Mouse (Mus musculus) forebrain, postnatal 0 days (tissue): Measurements from ENCODE around the gene Abraxas2. TPM values are rescaled to one million over a fixed set of nuclear protein-coding genes. Genes with fewer than 3 reads are reported as not detected.

ENCODE experiments used
- ATAC-seq: fragments of 200-750 bp; cut with Nextera tagmentation; 2 replicates; pipeline ENCODE4 v1.8.0; 2017; ENCODE audit warnings: mild to moderate bottlenecking, moderate library complexity
- DNase-seq: peaks from one replicate; pipeline ENCODE4 v3.0.0-alpha.2; 2015
- H3K27ac ChIP-seq: fragments of 300-500 bp; sonication (generic); 2 replicates; pipeline ENCODE4 v1.5.1; 2014; ENCODE audit warnings: low read depth, mild to moderate bottlenecking, antibody characterized with exemption, low read length, moderate library complexity, mixed read lengths
- H3K27me3 ChIP-seq: fragments of 300-500 bp; sonication (generic); 2 replicates; pipeline ENCODE4 v1.6.1; 2014; ENCODE audit warnings: mild to moderate bottlenecking, low read length, mixed read lengths; ENCODE audit not compliant: insufficient read depth
- H3K36me3 ChIP-seq: fragments of 300-500 bp; sonication (generic); 2 replicates; pipeline ENCODE4 v1.6.1; 2014; ENCODE audit warnings: mild to moderate bottlenecking, moderate library complexity; ENCODE audit not compliant: insufficient read depth
- H3K4me1 ChIP-seq: fragments of 300-500 bp; sonication (generic); 2 replicates; pipeline ENCODE4 v1.6.1; 2014; ENCODE audit warnings: antibody characterized with exemption; ENCODE audit not compliant: insufficient read depth
- H3K4me2 ChIP-seq: fragments of 300-500 bp; sonication (generic); 2 replicates; pipeline ENCODE4 v1.6.1; 2014; ENCODE audit warnings: low read depth, mild to moderate bottlenecking, moderate library complexity
- H3K4me3 ChIP-seq: fragments of 300-500 bp; sonication (generic); 2 replicates; pipeline ENCODE4 v1.5.1; 2014; ENCODE audit warnings: low read depth, low read length, mixed read lengths
- H3K9ac ChIP-seq: fragments of 300-500 bp; sonication (generic); 2 replicates; pipeline ENCODE4 v1.6.1; 2014; ENCODE audit warnings: mild to moderate bottlenecking
- H3K9me3 ChIP-seq: fragments of 300-500 bp; sonication (generic); 2 replicates; pipeline ENCODE4 v1.6.1; 2016; ENCODE audit warnings: low read length
- CTCF ChIP-seq: sonication (generic); IDR thresholded peaks from 2 replicates; pipeline ENCODE4 v1.5.1; 2016; ENCODE audit warnings: antibody characterized with exemption, control low read depth, low read depth
- WGBS: fragments of 180-500 bp; shearing (Covaris S2); extraction: QIAGEN DNeasy Blood & Tissue Kit; methylation state at CpG from one replicate; pipeline ENCODE4 v1.1.7; 2014; 5-methylcytosine and 5-hydroxymethylcytosine counted together
- polyA plus RNA-seq: library from polyadenylated mRNA; unstranded; fragments of >200 nt; fragmentation: Nextera tagmentation; extraction: Ambion mirVana; gene quantifications from 2 replicates; pipeline ENCODE4 v1.2.1, GENCODE M21; 2015
- total RNA-seq: library from RNA; depleted of rRNA; stranded (reverse); fragments of >200 nt; gene quantifications from 2 replicates; pipeline ENCODE4 v1.2.3, GENCODE M21; 2014

Gene Abraxas2
- total and polyA plus RNA-seq, 2 experiments from 2014 or later, result 32.9 to 38.2 TPM

- H3K27me3 ChIP-seq, result no peaks in the 10 kb centered on the region
- H3K4me2 ChIP-seq, result no peak overlapping the region
- WGBS, result 74% methylated on average over 5 of the region's 5 CpGs
These were observed 32.7 kb downstream of the Abraxas2 start for GRCm38 (mm10) chr7:132891561-132892310.

DNA sequence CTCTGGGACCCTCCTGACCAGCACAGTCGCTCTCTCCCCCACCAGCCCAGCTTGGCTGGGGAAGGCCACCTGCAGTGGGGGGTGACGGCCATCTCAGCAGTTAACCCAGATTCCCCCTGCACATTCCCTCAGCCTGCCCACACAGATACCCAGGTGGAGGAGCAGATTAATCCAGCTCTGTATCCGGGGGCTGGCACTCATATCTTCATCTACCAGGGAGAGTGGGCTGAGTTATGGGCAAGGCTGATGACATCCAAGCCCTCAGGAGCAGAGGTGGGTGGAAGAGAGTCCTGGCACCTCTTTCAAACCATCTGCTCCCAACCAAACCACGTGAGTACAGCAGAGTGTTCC, 33.3 kb downstream of the Abraxas2 start:
- DNase-seq (no peak), ATAC-seq (no peak)
- Histone ChIP-seq H3K36me3 (no peaks in the 10 kb centered on the region), H3K4me3 (no peak overlapping the region), H3K9me3 (no peaks in the 10 kb centered on the region), H3K4me1 (no peaks in the 10 kb centered on the region), H3K27me3 (no peaks in the 10 kb centered on the region), H3K27ac (no peak overlapping the region), H3K9ac (no peak overlapping the region), H3K4me2 (no peak overlapping the region)
- 65% methylated on average over 4 of the region's 4 CpGs for WGBS
- no peak for TF ChIP-seq CTCF

More at GRCm38 (mm10) chr7:132891561-132892310, 32.7 kb downstream of the Abraxas2 start:
- H3K9me3 ChIP-seq, result no peaks in the 10 kb centered on the region
- ATAC-seq (no peak), DNase-seq (no peak)
- TF ChIP-seq CTCF, result no peak
- no peaks in the 10 kb centered on the region for H3K4me1 ChIP-seq
- no peak overlapping the region for H3K27ac ChIP-seq
- no peaks in the 10 kb centered on the region for H3K36me3 ChIP-seq
- no peak overlapping the region for H3K4me3 ChIP-seq
- no peak overlapping the region for H3K9ac ChIP-seq

- ATAC-seq, result no peak
- no peaks in the 10 kb centered on the region for H3K4me1 ChIP-seq
- H3K9ac ChIP-seq, result no peak overlapping the region
- no peak for DNase-seq
- WGBS, result 85% methylated on average over 7 of the region's 7 CpGs
- H3K27me3 ChIP-seq, result no peaks in the 10 kb centered on the region
- no peak for TF ChIP-seq CTCF
- H3K4me3 ChIP-seq, result no peak overlapping the region
- no peak overlapping the region for H3K4me2 ChIP-seq
- no peaks in the 10 kb centered on the region for H3K36me3 ChIP-seq
- no peaks in the 10 kb centered on the region for H3K9me3 ChIP-seq
- no peak overlapping the region for H3K27ac ChIP-seq
These were observed 33.8 kb downstream of the Abraxas2 start for GRCm38 (mm10) chr7:132892806-132893205.

- WGBS, result 78% methylated on average over 1 of the region's 1 CpGs
- DNase-seq, result no peak
These were observed 34.3 kb downstream of the Abraxas2 start for GRCm38 (mm10) chr7:132893336-132893735.

DNA sequence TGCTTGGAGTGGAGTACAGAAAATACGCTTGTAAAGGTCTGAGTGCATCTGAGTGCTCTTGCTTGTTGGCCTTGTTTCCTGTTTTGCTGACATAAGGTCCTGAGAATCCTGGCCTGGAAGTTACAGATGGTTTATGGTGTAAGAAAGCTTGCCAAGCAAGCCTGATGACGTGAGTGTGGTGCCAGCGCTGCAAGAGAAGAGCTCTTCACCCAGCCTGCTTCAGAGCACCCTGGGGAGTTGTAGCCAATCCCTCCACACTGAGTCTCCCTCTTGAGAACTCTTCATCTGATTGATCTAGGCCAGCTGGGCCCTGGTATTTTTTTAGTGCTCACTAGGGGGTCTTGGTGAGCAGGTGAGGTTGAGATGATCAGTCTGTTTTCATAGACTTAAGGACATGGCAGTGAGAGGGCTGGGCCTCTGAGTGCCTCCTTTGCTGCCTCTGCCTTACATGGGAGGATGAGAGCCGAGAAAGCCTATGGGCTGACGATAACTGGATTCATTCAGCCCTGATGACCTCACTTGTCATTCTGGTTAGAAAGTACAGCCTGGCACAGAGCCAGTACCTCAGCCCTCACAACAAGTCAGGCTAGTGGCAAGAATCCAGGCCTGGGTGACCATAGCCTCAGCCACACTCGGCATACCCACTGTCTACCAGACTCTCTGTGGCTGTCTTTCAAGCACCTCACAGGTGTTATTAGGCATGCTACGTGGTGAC, 36.0 kb downstream of the Abraxas2 start:
- peak; percentile 26 for DNase-seq
- no peak for TF ChIP-seq CTCF
- no peak overlapping the region for H3K9ac ChIP-seq
- H3K27ac ChIP-seq, result no peak overlapping the region
- no peak; the same call in 1 of the 2 replicates for ATAC-seq
- H3K4me2 ChIP-seq, result no peak overlapping the region
- H3K9me3 ChIP-seq, result no peaks in the 10 kb centered on the region
- 52% methylated on average over 7 of the region's 7 CpGs for WGBS
- no peak overlapping the region for H3K4me3 ChIP-seq
- no peaks in the 10 kb centered on the region for H3K27me3 ChIP-seq
- H3K36me3 ChIP-seq, result no peaks in the 10 kb centered on the region
- H3K4me1 ChIP-seq, result no peaks in the 10 kb centered on the region

More at GRCm38 (mm10) chr7:132893336-132893735, 34.3 kb downstream of the Abraxas2 start:
- Histone ChIP-seq H3K9ac (no peak overlapping the region), H3K9me3 (no peaks in the 10 kb centered on the region), H3K4me3 (no peak overlapping the region), H3K27ac (no peak overlapping the region), H3K36me3 (no peaks in the 10 kb centered on the region), H3K4me2 (no peak overlapping the region), H3K27me3 (no peaks in the 10 kb centered on the region), H3K4me1 (no peaks in the 10 kb centered on the region)
- no peak for ATAC-seq
- no peak for TF ChIP-seq CTCF

GRCm38 (mm10) chr7:132896206-132896815, 37.3 kb downstream of the Abraxas2 start:
- no peak overlapping the region for H3K27ac ChIP-seq
- 83% methylated on average over 9 of the region's 9 CpGs for WGBS
- H3K4me1 ChIP-seq, result no peaks in the 10 kb centered on the region
- no peak for DNase-seq
- no peaks in the 10 kb centered on the region for H3K9me3 ChIP-seq
- ATAC-seq, result no peak
- no peak for TF ChIP-seq CTCF
- no peak overlapping the region for H3K4me2 ChIP-seq
- H3K9ac ChIP-seq, result no peak overlapping the region
- no peaks in the 10 kb centered on the region for H3K27me3 ChIP-seq
- no peak overlapping the region for H3K4me3 ChIP-seq
- no peaks in the 10 kb centered on the region for H3K36me3 ChIP-seq

DNA sequence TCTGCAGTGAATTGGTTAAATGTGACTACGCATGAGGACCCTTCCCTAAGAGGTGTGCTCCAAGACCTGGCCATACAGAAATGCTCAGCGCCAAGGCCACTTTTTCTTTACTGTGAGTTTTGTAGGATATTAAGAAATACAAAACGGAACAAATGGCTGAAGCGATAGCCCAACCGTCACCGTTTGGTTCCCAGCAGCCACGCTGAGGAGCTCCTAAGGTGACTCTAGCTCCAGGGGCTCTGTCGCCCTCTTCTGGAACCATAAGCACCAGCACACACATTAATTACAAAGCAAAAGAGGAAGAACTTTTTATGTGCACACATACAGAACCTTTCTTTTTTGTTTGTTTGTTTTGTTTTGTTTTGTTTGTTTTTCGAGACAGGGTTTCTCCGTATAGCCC, 38.2 kb downstream of the Abraxas2 start:
- no peak overlapping the region for H3K9ac ChIP-seq
- 89% methylated on average over 10 of the region's 10 CpGs for WGBS
- no peaks in the 10 kb centered on the region for H3K4me1 ChIP-seq
- TF ChIP-seq CTCF, result no peak
- H3K4me3 ChIP-seq, result no peak overlapping the region
- H3K27me3 ChIP-seq, result no peaks in the 10 kb centered on the region
- no peaks in the 10 kb centered on the region for H3K9me3 ChIP-seq
- no peaks in the 10 kb centered on the region for H3K36me3 ChIP-seq
- no peak overlapping the region for H3K4me2 ChIP-seq
- ATAC-seq (no peak), DNase-seq (no peak)
- H3K27ac ChIP-seq, result no peak overlapping the region
